10 mouse cellular contexts compared by ENCODE assay signal in genomic region chr19:12722308-12722707, GRCm38 (mm10). TPM values are rescaled to one million over a fixed set of nuclear protein-coding genes. Genes with fewer than 3 reads are reported as not detected.
DNase-seq lines count a peak whose midpoint lies in the region; ATAC-seq and TF ChIP-seq lines count a peak whose summit lies in the region.
"Had no signal": no experiment of that assay in that cellular context is flagged by ENCODE, and none has a peak within 500 bp of the region (broad histone marks: within the 10 kb centered on the region; RNA-seq: fewer than 3 reads in every experiment).

No protein-coding gene starts in this region.

- dilution Hi-C loops in CH12.LX (cut with MboI; ENCODE audit: extremely low pct_ligation_motif_present, extremely low pct_unique_long_range_greater_than_20kb, low sequenced_read_pairs), result no loop called here

- H3K4me2 ChIP-seq in kidney, embryonic 14.5 days (replicated peaks; ENCODE audit: low read depth, low read length), result no peak overlapping the region
- H3K4me2 ChIP-seq in CH12.LX (ENCODE audit: insufficient read depth, low read depth, poor library complexity, severe bottlenecking), result no peak overlapping the region

- DNase-seq in kidney, adult 11 months, result peak; percentile 33
- peak; percentile 43 for DNase-seq in CH12.LX (ENCODE audit: extremely low read depth)
- DNase-seq in adrenal gland, postnatal 25 days, result peak; percentile 66
- DNase-seq in gastrocnemius, postnatal 25 days, result peak; percentile 14
- peak; percentile 58 for DNase-seq in lung, postnatal 14 days

- H3K4me3 ChIP-seq in kidney, embryonic 14.5 days (ENCODE audit: low read length), result no peak overlapping the region
- H3K4me3 ChIP-seq in CH12.LX (replicated peaks in 1 of 3; ENCODE audit: low read depth in 2 of 3, low read length in 2 of 3, poor library complexity in 1 of 3), result no peak overlapping the region

- WGBS in kidney, embryonic 14.5 days, result 75% methylated on average over 2 of the region's 3 CpGs

- TF ChIP-seq EP300 in CH12.LX (IDR thresholded peaks at IDR 0.05; ENCODE audit: low read length), result no peak

- no peaks in the 10 kb centered on the region for H3K9me3 ChIP-seq in kidney, embryonic 14.5 days (ENCODE audit: control insufficient read depth, low read length)
- no peaks in the 10 kb centered on the region for H3K9me3 ChIP-seq in CH12.LX (replicated peaks; ENCODE audit: low read length)

- no peak for TF ChIP-seq POLR2A in CH12.LX (IDR thresholded peaks at IDR 0.05; ENCODE audit: low read depth, low read length)

- no peak for ATAC-seq in kidney, embryonic 14.5 days (ENCODE audit: low FRiP score, low TSS enrichment)
- ATAC-seq in monocyte, adult 5-6 weeks (replicated peaks; ENCODE audit: insufficient number of reproducible peaks, low FRiP score, low TSS enrichment, poor library complexity, severe bottlenecking), result no peak
- ATAC-seq in activated CD4-positive, CD25-positive, alpha-beta regulatory T cell, adult 4 months, result no peak

- H3K27me3 ChIP-seq in kidney, embryonic 14.5 days (ENCODE audit: control insufficient read depth, insufficient read depth, low read length), result no peaks in the 10 kb centered on the region
- no peaks in the 10 kb centered on the region for H3K27me3 ChIP-seq in CH12.LX (replicated peaks)

- in situ Hi-C loops in CH12.LX (cut with MboI; ENCODE audit: low pct_ligation_motif_present, low pct_unique_long_range_greater_than_20kb, low sequenced_read_pairs), result no loop called here

- H3K27ac ChIP-seq in kidney, embryonic 14.5 days (ENCODE audit: low read depth, low read length), result no peak overlapping the region
- no peak overlapping the region for H3K27ac ChIP-seq in CH12.LX (ENCODE audit: insufficient read depth, low read depth)

- H3K36me3 ChIP-seq in kidney, embryonic 14.5 days (ENCODE audit: control insufficient read depth, insufficient read depth, low read length), result no peaks in the 10 kb centered on the region
- H3K36me3 ChIP-seq in CH12.LX (replicated peaks in 1 of 2; ENCODE audit: control insufficient read depth in 1 of 2, insufficient read depth in 1 of 2, low read length in 1 of 2), result no peaks in the 10 kb centered on the region

- H3K9ac ChIP-seq in kidney, embryonic 14.5 days (ENCODE audit: low read depth, low read length), result no peak overlapping the region
- H3K9ac ChIP-seq in CH12.LX (ENCODE audit: insufficient read depth, low read depth), result no peak overlapping the region

- TF ChIP-seq CTCF in CH12.LX (conservative IDR thresholded peaks at IDR 0.05 in 1 of 2, IDR thresholded peaks at IDR 0.05 in 1 of 2; ENCODE audit: low read depth in 2 of 2, low read length in 2 of 2), result peak; percentile 25 to 72; a peak in 3 of 4 replicates

- TF ChIP-seq RAD21 in CH12.LX (IDR thresholded peaks at IDR 0.05; ENCODE audit: low read depth, low read length), result peak; percentile 44

- no peaks in the 10 kb centered on the region for H3K4me1 ChIP-seq in kidney, embryonic 14.5 days (ENCODE audit: control insufficient read depth, insufficient read depth, low read length)
- no peaks in the 10 kb centered on the region for H3K4me1 ChIP-seq in CH12.LX (ENCODE audit: control insufficient read depth in 1 of 2, insufficient read depth in 2 of 2)

- no peaks in the 10 kb centered on the region for H3K79me2 ChIP-seq in CH12.LX (replicated peaks; ENCODE audit: control insufficient read depth, extremely low read depth, insufficient read depth, poor library complexity, severe bottlenecking)

TF ChIP-seq in CH12.LX, 34 proteins besides CTCF, POLR2A, EP300 and RAD21:
- TF ChIP-seq ETS1 (conservative IDR thresholded peaks at IDR 0.05; ENCODE audit: low read depth, low read length) (no peak), ZNF384 (IDR thresholded peaks at IDR 0.05; ENCODE audit: low read depth, low read length) (peak; percentile 97), SMC3 (IDR thresholded peaks at IDR 0.05; ENCODE audit: low read depth, low read length) (peak; percentile 72)

RNA-seq across cellular contexts. Expression of gene Keg1, which starts 26.7 kb away (rescaled TPM):
- polyA plus RNA-seq in kidney, embryonic 14.5 days (2014; fragmentation: Nextera tagmentation; extraction: Ambion mirVana), result 19.3 and 29.0 TPM in 2 replicates
- not detected in 2 replicates for total RNA-seq in CH12.LX (2012; rRNA removed)
- total RNA-seq in CH12.LX (2014; rRNA removed), result not detected in 2 replicates
- polyA plus RNA-seq in CH12.LX (2012; ENCODE audit: insufficient read length, low read depth), result not detected in 2 replicates
- not detected in 2 replicates for total RNA-seq in adrenal gland, postnatal 25 days (2021)
- total RNA-seq in gastrocnemius, postnatal 25 days (2021), result not detected
- not detected in 3 replicates for total RNA-seq in monocyte, adult 5-6 weeks (2017)
- not detected for polyA plus RNA-seq in activated CD4-positive, CD25-positive, alpha-beta regulatory T cell, adult 4 months (2017; shearing (Covaris generic))
- polyA plus RNA-seq: neural tube, embryonic 11.5 days had no signal

RNA-seq across cellular contexts. Expression of gene Cntf, which starts 43.1 kb away (rescaled TPM):
- 0.37 and 2.3 TPM in 2 replicates for polyA plus RNA-seq in kidney, embryonic 14.5 days (2014; fragmentation: Nextera tagmentation; extraction: Ambion mirVana)
- total RNA-seq in CH12.LX (2012; rRNA removed) (1.6 and 1.7 TPM in 2 replicates), CH12.LX (2014; rRNA removed) (2.2 and 2.4 TPM in 2 replicates)
- polyA plus RNA-seq in CH12.LX (2012; ENCODE audit: insufficient read length, low read depth), result 2.4 and 3.6 TPM in 2 replicates
- total RNA-seq in adrenal gland, postnatal 25 days (2021), result 0.90 and 3.3 TPM in 2 replicates
- total RNA-seq in gastrocnemius, postnatal 25 days (2021), result 1 to 10 TPM; 3.2 to 3.4 TPM
- 2.2 to 4.7 TPM (median 3.5 TPM) in 3 replicates for total RNA-seq in monocyte, adult 5-6 weeks (2017)
- 1 to 10 TPM; 2.1 to 3.0 TPM for polyA plus RNA-seq in activated CD4-positive, CD25-positive, alpha-beta regulatory T cell, adult 4 months (2017; shearing (Covaris generic))
- polyA plus RNA-seq: intestine, embryonic 14.5 days had no signal

RNA-seq across cellular contexts. Expression of gene Olfr1443, which starts 44.4 kb away (rescaled TPM):
- polyA plus RNA-seq in kidney, embryonic 14.5 days (2014; fragmentation: Nextera tagmentation; extraction: Ambion mirVana), result not detected in 2 replicates
- not detected in 2 replicates for total RNA-seq in CH12.LX (2012; rRNA removed)
- not detected in 2 replicates for total RNA-seq in CH12.LX (2014; rRNA removed)
- not detected in 2 replicates for polyA plus RNA-seq in CH12.LX (2012; ENCODE audit: insufficient read length, low read depth)
- not detected in 2 replicates for total RNA-seq in adrenal gland, postnatal 25 days (2021)
- total RNA-seq in gastrocnemius, postnatal 25 days (2021), result not detected
- not detected in 3 replicates for total RNA-seq in monocyte, adult 5-6 weeks (2017)
- not detected for polyA plus RNA-seq in activated CD4-positive, CD25-positive, alpha-beta regulatory T cell, adult 4 months (2017; shearing (Covaris generic))
- polyA plus RNA-seq: intestine, embryonic 14.5 days; neural tube, embryonic 11.5 days had no signal

RNA-seq across cellular contexts. Expression of gene Olfr1442, which starts 52.1 kb away (rescaled TPM):
- polyA plus RNA-seq in kidney, embryonic 14.5 days (2014; fragmentation: Nextera tagmentation; extraction: Ambion mirVana), result not detected in 2 replicates
- total RNA-seq in CH12.LX (2012; rRNA removed) (not detected in 2 replicates), CH12.LX (2014; rRNA removed) (not detected in 2 replicates)
- polyA plus RNA-seq in CH12.LX (2012; ENCODE audit: insufficient read length, low read depth), result not detected in 2 replicates
- not detected in 2 replicates for total RNA-seq in adrenal gland, postnatal 25 days (2021)
- not detected for total RNA-seq in gastrocnemius, postnatal 25 days (2021)
- not detected in 3 replicates for total RNA-seq in monocyte, adult 5-6 weeks (2017)
- not detected for polyA plus RNA-seq in activated CD4-positive, CD25-positive, alpha-beta regulatory T cell, adult 4 months (2017; shearing (Covaris generic))
- polyA plus RNA-seq: intestine, embryonic 14.5 days; neural tube, embryonic 11.5 days had no signal

Comparison
In these comparisons a context has a peak if more than half of its experiments do, and no peak if none do; other contexts are left out.
1. DNase-seq: peak in every context shown above with its lines; median percentile 66 in adrenal gland, postnatal 25 days; 58 in lung, postnatal 14 days; 43 in CH12.LX; 33 in kidney, adult 11 months; 14 in gastrocnemius, postnatal 25 days.